Mouse (Mus musculus) adrenal gland, adult (tissue): Measurements from ENCODE around the gene Spr.
"Not testable (repeated sequence)": the region's sequence is repeated elsewhere in the genome, so short reads cannot be mapped to it uniquely, and the experiment has no call there.

Experiments
- DNase-seq, 2 experiments: peaks; one replicate each; pipeline ENCODE4 v3.0.0; 2022 to 2023; ENCODE audit warnings: low spot score in 1 of 2; ENCODE audit not compliant: inconsistent age in 2 of 2

Gene Spr

DNA sequence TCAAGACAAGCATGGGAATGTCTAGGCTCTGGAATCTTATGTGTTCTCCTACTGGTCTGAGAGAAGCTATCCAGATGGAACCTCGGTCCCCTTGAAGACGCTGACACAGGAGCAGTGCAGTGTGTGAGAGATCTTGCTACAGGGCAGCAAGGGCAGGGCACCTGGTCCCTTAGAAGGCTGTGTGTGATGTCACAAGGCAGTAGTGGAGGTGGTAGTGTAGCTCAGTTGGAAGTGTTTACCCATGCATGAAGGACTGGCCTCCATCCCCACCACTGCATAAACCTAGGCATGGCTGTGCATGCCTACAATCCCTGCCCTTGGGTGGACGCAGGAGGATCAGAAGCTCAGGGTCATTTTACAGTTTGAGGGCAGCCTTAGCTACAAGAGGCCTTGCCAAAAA lies 5.3 kb downstream of the Spr start:
- DNase-seq, result not testable (repeated sequence)

DNA sequence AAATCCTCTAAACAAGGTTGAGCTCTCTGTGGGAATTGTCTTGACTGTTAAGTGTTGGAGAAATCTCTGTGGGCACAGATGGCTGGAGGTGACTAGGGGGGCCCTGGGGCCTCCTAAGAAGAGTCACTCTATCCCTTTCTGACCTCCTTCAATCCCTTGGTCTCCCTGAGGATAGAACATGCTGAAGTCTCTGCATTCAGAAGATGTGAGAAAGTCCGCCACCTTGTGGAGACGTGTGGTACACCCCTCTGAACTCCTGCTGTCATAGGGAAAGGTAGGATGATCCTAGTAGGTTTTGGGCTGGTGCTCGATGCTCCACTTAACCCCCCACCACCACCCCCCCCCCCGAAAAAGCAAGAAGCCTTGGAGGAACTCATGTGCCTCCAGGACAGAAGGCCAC lies 5.9 kb downstream of the Spr start:
- DNase-seq, result peak; percentile 58 to 88

DNA sequence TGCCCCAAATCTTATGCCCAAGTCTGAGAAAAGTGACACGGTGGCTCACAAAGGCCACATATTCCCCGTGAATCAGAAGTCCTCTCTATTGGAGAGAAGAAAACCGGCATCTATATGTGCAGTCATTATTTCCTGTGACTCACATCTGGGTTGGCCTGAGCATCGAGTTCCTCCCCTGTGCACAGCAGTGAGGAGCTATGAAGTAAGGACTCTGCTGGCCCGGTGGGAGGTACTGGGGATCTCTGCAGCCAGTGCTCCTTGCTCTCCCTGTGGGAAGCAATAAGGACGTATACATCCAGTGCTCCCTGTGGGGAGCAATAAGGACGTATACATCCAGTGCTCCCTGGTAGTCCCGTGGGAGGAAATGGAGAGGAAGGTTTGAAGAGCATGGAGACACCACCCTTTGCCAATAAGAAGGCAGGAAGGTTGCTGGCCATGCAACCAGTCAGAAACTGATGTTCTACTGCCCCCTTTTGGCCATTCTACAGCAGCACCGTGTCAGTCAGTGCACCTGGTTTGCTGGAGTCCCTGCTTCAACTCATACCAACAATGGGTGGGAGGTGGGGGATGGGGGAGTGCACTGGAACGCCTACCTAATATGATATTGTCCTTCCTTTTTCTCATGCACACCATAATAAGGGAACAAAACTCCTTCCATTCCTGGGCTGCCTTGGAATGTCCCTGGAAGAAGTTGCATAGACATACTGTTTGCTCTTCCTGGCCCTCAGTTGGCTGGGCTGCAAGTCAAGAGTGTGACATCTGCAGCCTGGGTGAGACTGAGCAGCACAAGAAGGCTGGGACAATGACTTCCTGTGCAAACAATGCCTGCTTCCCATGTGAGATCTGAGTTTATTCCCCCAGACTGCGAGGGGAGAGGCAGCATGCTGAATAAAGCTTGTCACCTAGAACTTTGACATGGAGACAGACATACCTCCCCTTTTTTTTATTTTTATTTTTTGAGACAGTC lies 19.7 kb downstream of the Spr start:
- peak; percentile 69 to 91 for DNase-seq

DNA sequence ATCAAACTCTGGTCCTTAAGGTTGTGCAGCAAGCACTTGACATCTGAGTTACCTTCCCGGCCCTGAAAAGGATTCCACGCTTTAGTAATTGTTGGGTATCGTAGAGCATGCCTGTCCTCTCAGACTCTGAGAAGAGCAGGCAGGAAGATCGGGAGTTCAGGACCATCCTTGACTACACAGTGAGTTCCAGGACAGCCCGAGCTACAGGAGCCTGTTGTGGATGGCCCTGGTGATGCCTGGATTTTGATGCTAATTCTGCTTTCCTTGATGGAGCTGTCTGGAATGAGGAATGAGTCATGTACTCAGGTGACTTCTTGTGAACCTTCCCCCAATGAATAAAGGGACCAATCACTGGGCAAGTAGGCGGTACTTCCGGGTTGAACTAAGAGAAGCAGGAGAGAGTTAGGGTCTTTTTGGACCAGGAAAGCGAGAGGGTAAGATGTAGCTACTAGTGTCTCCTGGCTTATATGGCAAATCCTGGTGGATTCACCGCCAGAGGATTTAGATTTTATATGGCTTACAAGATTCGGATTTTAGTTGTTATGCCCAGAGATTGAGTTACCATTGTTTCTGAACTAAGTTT lies 32.4 kb downstream of the Spr start:
- no peak for DNase-seq

DNA sequence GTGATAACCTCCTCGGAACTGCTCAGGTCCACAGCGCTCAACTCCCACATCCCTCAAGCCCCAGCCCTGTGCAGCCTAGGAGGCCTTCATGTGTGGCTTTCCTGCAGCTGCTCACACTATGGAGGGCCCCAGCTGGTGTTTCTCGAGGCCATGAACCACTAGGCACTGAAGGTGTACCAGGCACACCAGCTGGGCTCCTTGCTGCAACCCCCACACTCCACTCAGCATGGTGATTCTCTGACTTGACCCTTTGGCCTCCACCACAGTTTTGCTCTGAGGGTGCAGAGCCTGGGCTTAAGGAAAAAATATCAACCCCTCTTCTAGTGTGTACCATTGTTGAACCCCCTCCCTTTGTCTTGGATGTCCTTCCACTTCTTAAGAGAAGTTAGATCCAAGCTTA lies 34.2 kb downstream of the Spr start:
- DNase-seq, result no peak

DNA sequence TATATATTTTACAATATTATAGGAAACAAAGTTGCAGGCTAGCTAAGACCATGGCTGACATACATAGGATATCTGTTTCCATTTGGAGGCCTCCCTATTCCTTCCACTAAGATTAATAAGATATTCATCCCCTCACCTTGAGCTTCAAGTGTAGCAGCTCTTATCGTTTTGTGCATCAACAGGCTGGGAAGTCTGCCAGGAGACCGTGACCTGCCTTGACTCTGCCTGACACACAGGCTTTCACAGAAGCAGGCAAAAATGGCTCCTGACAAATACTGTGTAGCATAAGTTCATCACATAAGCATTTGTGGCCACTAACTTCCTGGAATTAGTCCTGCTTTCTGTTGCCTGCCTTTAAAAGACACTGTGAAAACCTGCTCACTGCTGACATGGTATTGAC lies 41.1 kb downstream of the Spr start:
- DNase-seq, result peak; percentile 84 to 94

DNA sequence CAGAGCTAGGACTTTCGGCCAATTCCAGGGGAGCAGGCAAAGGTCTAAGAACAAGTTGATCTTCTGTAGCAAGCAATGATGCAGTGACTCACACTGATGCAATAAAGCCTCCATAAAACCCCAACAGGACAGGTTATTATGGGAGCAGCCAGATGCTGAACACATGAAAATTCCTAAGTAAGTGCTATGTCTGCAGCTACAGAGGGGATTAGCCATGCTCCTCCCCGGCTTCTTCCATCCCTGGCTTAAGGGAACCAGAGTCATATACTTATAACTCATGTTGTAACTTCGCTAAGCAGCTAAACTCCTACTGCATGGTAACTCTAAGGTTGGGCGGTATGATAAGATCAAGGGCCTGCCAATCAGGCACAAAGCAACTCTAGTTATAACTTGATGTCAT lies 50.1 kb downstream of the Spr start:
- DNase-seq, result peak in 1 of 2 experiments; percentile 40

DNA sequence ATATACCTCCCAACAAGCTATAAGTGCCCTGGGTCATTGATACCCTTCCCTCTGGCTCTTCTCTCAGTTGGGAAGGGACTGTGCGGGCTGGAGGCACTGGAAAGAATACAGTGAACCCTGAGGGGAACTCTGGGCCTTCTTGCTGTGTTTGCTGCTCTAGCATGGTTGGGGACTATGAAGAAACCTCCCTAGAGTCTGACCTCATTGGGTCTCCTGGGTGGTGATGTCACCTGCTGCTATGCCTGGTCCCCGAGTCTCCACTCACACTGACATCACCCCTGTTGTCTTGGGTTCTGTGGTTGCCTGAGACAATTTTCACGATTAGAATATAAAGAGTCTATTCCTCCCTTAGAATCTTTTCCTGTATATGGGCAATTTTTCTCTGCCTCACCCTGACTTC lies 50.9 kb downstream of the Spr start:
- DNase-seq, result peak in 1 of 2 experiments; percentile 38
